Mouse (Mus musculus): ENCODE results near the gene Rasgef1b. TPM values are rescaled to one million over a fixed set of nuclear protein-coding genes. Genes with fewer than 3 reads are reported as not detected.

The Rasgef1b gene
- total and polyA plus RNA-seq, 3 experiments, result 0.17 to 0.26 (median 0.21) TPM

DNA sequence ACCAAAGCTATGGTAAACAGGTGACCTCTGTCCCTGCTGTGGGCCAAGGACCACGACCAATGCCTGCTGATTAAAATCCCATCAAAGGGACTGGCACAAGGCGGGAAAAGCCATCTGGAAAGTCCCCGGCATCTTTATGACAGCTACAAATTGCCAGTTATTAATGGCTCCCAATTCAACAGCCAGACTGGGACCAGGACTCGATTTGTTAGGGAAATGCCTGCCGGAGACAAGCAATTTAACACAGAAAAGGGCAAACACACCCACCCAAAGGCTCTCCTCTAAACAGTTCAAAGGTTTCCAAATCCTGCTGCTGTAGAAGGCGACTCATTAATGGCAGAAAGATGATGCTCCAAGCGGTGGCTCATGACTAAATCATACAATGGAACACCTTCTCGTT lies 13.2 kb upstream of the Rasgef1b start:
- no peak overlapping the region for H3K27ac ChIP-seq (ENCODE audit: insufficient read depth, low read depth)
- no peaks in the 10 kb centered on the region for H3K79me2 ChIP-seq (replicated peaks; ENCODE audit: control insufficient read depth, extremely low read depth, insufficient read depth, poor library complexity, severe bottlenecking)
- no peaks in the 10 kb centered on the region for H3K27me3 ChIP-seq (replicated peaks)
- in situ Hi-C loops (cut with MboI; ENCODE audit: low pct_ligation_motif_present, low pct_unique_long_range_greater_than_20kb, low sequenced_read_pairs), result no loop called here
- dilution Hi-C loops (cut with MboI; ENCODE audit: extremely low pct_ligation_motif_present, extremely low pct_unique_long_range_greater_than_20kb, low sequenced_read_pairs), result no loop called here
- H3K4me1 ChIP-seq (ENCODE audit: control insufficient read depth in 1 of 2, insufficient read depth in 2 of 2), result peaks cover 0 to 3% of the 10 kb centered on the region in 2 experiments; a peak in 1 of 4 replicates
- no peak for DNase-seq (ENCODE audit: extremely low read depth)
- no peak overlapping the region for H3K4me3 ChIP-seq (replicated peaks in 1 of 3; ENCODE audit: low read depth in 2 of 3, low read length in 2 of 3, poor library complexity in 1 of 3)
- H3K36me3 ChIP-seq (replicated peaks in 1 of 2; ENCODE audit: control insufficient read depth in 1 of 2, insufficient read depth in 1 of 2, low read length in 1 of 2), result no peaks in the 10 kb centered on the region
- no peak for TF ChIP-seq ZKSCAN1 (IDR thresholded peaks at IDR 0.05; ENCODE audit: borderline replicate concordance, low read depth, low read length)
- TF ChIP-seq USF2 (conservative IDR thresholded peaks at IDR 0.05; ENCODE audit: low read depth, low read length), result no peak
- TF ChIP-seq NRF1 (IDR thresholded peaks at IDR 0.05; ENCODE audit: low read depth, low read length), result no peak
- TF ChIP-seq POLR2A (IDR thresholded peaks at IDR 0.05; ENCODE audit: low read depth, low read length), result no peak
- TF ChIP-seq BHLHE40 (IDR thresholded peaks at IDR 0.05; ENCODE audit: low read depth, low read length), result no peak
- no peak for TF ChIP-seq MAFK (IDR thresholded peaks at IDR 0.05; ENCODE audit: insufficient replicate concordance, low read length)
- TF ChIP-seq MYC (IDR thresholded peaks at IDR 0.05; ENCODE audit: low read depth, low read length), result no peak
- TF ChIP-seq TBP (conservative IDR thresholded peaks at IDR 0.05; ENCODE audit: low read depth, low read length), result no peak
- no peak for TF ChIP-seq ZC3H11A (IDR thresholded peaks at IDR 0.05; ENCODE audit: low read depth, low read length)
- TF ChIP-seq JUND (conservative IDR thresholded peaks at IDR 0.05; ENCODE audit: low read depth, low read length), result no peak
- H3K4me2 ChIP-seq (ENCODE audit: insufficient read depth, low read depth, poor library complexity, severe bottlenecking), result no peak overlapping the region
- no peaks in the 10 kb centered on the region for H3K9me3 ChIP-seq (replicated peaks; ENCODE audit: low read length)
- H3K9ac ChIP-seq (ENCODE audit: insufficient read depth, low read depth), result no peak overlapping the region

DNA sequence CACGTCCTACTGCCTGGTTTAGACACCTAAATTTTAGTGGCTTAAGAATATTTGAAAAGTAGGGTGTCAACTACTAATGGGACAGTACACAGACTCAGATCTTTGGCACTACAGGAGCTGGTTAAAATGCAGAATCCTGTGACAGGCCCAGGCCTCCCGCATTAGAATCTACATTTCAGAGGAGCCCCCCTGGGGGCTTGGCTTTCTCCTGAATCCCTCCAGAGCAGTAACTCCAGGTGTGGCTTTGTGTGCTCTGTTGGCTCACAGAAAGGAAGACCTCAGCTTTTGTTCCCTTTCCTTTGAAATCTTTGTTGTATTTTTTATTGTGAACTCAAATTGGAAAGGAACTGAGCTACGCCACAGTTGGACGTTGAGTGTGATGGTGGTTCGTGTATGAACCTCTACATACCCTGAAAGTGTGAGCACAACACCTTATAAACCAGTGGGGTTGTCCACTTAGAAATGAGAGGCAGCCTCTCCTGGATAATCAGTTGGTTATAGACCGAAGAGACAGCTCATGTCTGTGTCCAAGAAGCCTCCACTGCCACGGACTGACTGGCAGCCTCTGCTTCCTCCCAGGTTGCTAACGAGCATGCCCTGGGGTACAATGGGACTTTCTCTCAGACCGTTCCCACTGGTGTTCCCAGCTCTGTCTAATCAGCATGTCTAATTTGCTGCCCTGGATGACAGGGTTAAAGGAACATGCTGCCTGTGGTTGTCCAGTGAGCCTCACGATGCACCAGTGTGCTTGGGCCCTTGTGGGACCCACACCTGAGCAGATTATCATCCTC lies 9.3 kb upstream of the Rasgef1b start:
- TF ChIP-seq CHD2 (IDR thresholded peaks at IDR 0.05; ENCODE audit: low read length) (no peak), USF1 (IDR thresholded peaks at IDR 0.05; ENCODE audit: low read depth, low read length) (no peak), JUND (conservative IDR thresholded peaks at IDR 0.05; ENCODE audit: low read depth, low read length) (no peak), MAFK (IDR thresholded peaks at IDR 0.05; ENCODE audit: insufficient replicate concordance, low read length) (no peak), MYC (IDR thresholded peaks at IDR 0.05; ENCODE audit: low read depth, low read length) (no peak), TBP (conservative IDR thresholded peaks at IDR 0.05; ENCODE audit: low read depth, low read length) (no peak), RCOR1 (conservative IDR thresholded peaks at IDR 0.05; ENCODE audit: low read depth, low read length) (no peak)
- in situ Hi-C loops (cut with MboI; ENCODE audit: low pct_ligation_motif_present, low pct_unique_long_range_greater_than_20kb, low sequenced_read_pairs), result no loop called here
- Histone ChIP-seq H3K27ac (ENCODE audit: insufficient read depth, low read depth) (no peak overlapping the region), H3K4me2 (ENCODE audit: insufficient read depth, low read depth, poor library complexity, severe bottlenecking) (no peak overlapping the region), H3K79me2 (replicated peaks; ENCODE audit: control insufficient read depth, extremely low read depth, insufficient read depth, poor library complexity, severe bottlenecking) (no peaks in the 10 kb centered on the region), H3K27me3 (replicated peaks) (no peaks in the 10 kb centered on the region), H3K9me3 (replicated peaks; ENCODE audit: low read length) (no peaks in the 10 kb centered on the region), H3K9ac (ENCODE audit: insufficient read depth, low read depth) (no peak overlapping the region), H3K36me3 (replicated peaks in 1 of 2; ENCODE audit: control insufficient read depth in 1 of 2, insufficient read depth in 1 of 2, low read length in 1 of 2) (no peaks in the 10 kb centered on the region), H3K4me3 (replicated peaks in 1 of 3; ENCODE audit: low read depth in 2 of 3, low read length in 2 of 3, poor library complexity in 1 of 3) (no peak overlapping the region), H3K4me1 (ENCODE audit: control insufficient read depth in 1 of 2, insufficient read depth in 2 of 2) (peaks cover 0 to 5% of the 10 kb centered on the region in 2 experiments; a peak in 1 of 4 replicates)
- DNase-seq (ENCODE audit: extremely low read depth), result no peak
- dilution Hi-C loops (cut with MboI; ENCODE audit: extremely low pct_ligation_motif_present, extremely low pct_unique_long_range_greater_than_20kb, low sequenced_read_pairs), result no loop called here
